Mouse (Mus musculus) stomach, postnatal 0 days (tissue): ENCODE results near the gene Csnk1e.
A peak's percentile ranks its signal among the peaks of the same experiment; 100 is the strongest.

Source experiments
- CTCF ChIP-seq: IDR thresholded peaks from 2 replicates; pipeline ENCODE4 v1.5.1; 2016; ENCODE audit warnings: antibody characterized with exemption, low read depth, mild to moderate bottlenecking, moderate library complexity
- EP300 ChIP-seq: optimal IDR thresholded peaks from 2 replicates; pipeline ENCODE3; 2016; ENCODE audit warnings: antibody characterized with exemption

GRCm38 (mm10) chr15:79473042-79473441, 17.7 kb upstream of the Csnk1e start:
- peak; percentile 46 for TF ChIP-seq CTCF
- no peak for TF ChIP-seq EP300
